Mouse (Mus musculus) kidney, postnatal 25 days (tissue): ENCODE measurements at regions not wholly inside any gene's neighbourhood (a gene's known extent, or its start where the extent isn't known, plus 50 kb on each side); places are given as distances from the start of the nearest gene placed in this dataset.

Experiments
- DNase-seq, 2 experiments: peaks; one replicate each; pipeline ENCODE4 v3.0.0; 2021; ENCODE audit warnings: mixed read lengths in 2 of 2

DNA sequence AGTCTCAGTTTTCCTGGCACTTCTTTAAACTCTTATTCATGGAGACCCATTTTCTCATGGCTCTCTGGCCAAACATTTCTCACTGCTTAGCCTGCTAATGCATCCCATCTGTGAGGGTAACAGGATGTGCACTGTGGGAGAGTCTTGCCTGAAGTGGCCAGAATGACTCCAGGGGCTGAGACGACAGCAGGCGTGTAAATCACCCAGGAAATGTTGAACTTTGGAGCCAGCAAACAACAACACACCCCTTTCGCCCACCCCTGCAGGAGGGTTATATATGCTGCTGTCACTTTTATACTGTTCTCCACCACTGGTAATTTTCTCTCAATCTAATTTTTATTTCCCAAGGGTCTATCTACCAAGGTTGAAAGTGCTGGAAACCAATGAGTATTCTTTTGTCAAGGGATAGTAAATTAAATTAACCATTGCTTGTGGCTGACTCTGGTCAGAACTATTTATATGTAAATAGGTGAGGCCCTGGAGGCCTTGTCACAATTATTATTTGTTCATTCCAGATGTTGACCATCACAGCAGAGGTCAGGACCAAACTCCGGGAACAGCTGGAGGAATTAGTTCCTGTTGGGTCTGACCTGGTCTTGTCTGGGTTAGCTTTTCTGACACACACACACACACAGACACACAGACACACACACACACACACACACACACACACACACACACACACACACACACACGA, 378.2 kb downstream of the Nucb2 start:
- peak in 1 of 2 experiments; percentile 6 for DNase-seq

DNA sequence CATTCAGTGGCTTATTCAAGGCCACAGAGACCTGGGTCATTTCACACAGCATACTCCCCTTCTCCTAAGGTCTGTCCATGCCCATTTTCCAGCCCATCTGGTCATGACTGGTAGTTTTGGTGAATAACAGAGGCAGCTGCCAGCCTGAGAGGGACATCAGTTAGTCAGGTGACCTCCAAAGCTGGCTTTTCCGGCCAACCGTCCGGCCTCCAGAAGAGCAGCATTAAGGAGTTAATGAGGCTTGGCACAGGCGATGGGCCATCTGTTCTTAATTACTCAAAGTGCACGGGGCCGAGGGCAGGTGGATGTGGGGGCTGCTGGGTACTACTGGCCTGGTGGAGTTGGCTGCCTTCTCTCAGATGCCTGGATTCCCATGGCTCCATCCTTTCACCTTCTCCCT, 389.7 kb downstream of the Nucb2 start:
- no peak for DNase-seq

DNA sequence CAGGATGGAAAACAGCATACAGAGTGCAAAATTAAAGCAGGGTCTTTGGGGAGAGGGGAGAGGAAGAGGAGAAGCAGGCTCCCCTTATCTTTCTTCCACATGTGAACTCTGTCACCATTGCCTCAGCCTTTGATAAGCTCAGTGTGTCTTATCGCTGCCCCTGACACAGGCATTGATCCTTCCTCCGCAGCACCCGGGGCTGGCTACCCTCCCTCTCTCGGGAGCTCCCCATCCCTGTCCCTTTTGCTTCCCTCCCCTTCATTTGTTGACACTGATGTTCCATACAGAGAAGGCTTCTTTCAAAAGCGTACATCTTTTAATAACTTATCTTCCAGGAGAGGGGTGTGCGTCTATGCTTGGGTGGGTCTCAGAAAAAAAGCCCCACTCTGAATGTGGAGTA, 411.6 kb downstream of the Nucb2 start:
- DNase-seq: no peak

DNA sequence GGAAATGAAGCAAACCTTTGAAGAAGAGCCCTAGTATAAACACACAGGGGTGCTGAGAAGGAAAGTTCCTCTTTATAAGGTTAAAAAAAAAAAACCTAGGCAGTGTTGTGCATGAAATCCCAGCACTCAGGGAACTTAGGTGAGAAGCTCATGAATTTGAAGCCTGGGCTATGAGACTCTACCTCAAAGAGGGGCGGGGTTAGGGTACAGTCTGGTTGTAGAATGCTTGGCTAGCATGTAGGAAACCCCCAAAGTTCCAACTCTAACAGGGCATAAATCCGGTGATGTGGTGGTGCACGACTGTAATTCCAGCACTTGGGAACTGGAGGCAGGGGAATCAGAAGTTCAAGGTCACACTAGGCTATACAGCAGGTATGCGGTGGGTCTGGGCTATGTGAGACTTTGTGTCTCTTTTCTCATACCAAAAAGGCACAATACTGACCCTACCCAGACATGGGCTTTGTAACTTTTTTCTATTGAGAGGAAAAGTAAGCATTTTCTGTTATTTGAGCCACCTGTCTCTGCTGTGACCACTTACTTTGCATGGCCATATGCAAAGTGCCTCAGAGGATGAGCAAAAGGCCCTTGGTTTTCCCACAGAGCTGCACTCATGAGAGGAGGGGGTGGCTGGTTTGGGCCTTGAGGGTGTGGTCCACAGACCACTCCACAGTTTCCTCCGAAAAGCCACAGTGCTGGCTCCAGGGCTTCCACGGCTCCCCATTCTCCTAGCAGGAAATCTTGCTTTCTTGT, 413.9 kb downstream of the Nucb2 start:
- no peak for DNase-seq

DNA sequence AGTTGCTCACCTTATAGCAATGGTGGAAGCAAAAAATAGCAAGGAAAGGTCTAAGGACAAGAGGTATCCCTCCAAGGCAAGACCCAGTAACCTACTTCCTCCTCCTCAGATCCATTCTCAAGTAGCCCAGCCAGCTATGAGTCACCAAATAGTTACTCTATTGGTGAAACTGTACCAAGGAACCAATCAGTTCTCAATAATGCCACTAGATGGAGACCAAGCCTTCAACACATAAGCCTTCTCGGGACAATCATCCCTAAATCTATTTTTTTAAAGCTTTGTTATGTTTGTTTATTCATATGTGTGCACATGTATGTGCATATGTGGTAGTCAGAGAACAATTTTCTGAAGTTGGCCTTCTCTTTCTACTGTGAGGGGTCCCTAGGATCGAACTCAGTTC, 434.3 kb upstream of the Xylt1 start:
- DNase-seq: no peak

DNA sequence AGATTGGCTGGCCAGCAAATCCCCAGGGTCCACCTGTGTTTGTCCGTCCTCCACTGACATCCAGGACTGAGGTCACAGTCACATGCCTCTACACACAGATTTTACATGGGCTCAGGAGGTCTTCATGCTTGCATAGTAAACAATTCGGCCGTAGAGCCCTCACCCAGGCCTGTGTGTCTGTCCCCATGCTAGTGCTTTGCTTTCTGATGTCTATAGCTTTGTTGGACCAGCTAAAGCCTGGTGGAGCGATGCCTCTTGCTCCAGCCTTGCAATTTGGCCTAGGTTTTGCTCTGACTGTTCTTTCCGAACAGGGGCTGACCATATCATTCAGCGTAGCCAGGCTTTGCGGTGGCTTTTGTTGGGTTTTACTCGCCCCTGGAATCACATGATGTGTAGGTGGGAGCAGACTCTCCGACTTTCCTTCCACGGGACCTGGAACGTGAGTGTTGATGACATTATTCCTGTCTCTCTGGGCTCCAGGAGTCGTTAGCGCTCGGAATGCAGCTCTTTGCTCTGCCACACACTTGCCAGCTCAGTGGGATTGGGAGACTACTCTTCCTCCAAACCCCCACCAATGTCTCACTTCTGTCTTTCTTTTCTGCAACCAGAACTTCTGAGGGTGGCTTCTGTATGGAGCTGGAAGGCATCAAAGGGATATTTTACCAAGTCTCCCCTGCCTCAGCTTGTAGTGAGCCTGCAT, 421.4 kb upstream of the Xylt1 start:
- no peak for DNase-seq

DNA sequence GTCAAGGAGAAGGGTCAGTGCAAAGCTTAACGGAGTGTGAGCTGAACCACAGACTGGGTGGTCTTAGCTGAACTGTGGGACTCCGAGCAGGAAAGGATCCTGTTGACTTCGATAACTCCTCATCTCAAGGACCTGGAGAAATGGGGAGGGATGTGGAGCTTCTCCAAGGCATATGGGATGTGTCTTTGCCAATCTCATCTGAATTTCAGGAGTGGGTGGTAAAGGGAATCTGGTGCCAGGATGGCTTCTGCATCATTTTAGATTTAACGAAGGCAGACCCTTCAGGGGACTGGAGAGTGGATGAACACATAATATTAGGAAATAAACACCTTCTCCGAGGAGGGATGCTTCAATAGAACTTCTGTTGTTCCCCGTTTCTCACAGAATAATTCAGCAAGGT, 416.9 kb upstream of the Xylt1 start:
- no peak for DNase-seq

DNA sequence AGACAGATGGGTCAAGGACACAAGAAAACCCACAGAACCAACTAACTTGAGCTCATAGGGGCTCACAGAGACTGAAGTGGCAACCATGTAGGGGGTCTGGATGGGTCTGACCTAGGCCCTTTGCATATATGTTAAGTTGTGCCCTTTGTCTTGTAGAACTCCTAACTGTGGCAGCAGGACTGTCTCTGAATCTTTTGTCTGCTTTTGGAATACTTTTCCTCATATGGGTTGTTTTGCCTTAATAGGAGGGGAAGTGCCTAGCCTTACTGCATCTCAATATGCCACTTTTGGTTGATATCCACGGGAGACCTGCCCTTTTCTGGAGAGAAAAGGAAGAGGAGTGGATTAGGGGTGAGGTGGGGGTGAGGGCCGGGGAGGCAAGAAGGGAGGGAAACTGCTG, 389.4 kb upstream of the Xylt1 start:
- DNase-seq: no peak

DNA sequence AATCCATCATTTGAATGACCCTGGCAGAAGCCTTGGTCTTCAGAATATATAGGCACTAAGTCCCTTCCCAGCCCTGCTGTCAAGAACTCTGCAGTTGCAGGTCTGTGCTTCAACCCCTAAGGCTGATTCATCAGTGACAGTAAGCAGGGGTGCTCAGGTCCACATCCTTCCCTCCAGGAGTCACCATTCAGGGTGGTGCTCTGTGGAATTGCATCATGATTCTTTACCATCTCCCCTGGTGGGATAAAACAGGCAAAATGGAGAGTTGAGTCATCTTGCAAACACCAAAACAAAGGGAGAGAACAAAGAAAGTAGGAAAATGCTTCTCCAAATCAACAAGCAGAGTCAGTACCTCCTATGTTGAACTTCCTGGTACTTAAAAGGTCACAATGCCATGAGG, 388.6 kb upstream of the Xylt1 start:
- no peak for DNase-seq

DNA sequence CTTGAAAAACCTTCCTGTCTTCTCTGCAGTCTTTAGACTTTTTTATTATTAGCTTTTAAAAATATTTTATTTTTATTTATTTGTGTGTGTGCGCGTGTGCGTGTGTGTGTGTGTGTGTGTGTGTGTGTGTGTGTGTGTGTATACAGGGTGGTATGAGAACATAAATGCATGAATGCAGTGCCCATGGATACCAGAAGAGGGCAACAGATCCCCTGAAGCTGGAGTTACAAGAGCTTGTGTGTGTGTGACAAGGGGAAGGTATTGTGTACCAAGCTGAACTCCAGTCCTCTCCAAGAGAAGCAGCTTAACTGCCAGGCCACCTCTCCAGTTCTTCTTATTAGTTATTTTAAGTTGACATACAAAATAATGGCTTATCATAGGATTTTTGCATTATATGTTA, 385.0 kb upstream of the Xylt1 start:
- no peak for DNase-seq

DNA sequence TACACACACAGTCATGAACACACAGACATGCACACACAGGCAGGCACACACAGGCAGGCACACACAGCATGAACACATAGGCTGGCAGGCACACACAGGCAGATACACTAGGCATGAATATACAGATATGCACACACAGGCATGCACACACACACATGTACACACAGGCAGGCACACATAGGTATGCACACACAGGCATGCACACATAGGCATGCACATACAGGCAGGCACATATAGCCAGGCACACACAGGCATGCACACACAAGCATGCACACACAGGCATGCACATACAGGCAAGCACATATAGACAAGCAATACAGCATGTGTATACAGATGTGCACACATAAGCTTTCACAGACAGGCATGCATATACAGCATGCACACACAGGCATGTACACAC, 377.6 kb upstream of the Xylt1 start:
- no peak for DNase-seq

DNA sequence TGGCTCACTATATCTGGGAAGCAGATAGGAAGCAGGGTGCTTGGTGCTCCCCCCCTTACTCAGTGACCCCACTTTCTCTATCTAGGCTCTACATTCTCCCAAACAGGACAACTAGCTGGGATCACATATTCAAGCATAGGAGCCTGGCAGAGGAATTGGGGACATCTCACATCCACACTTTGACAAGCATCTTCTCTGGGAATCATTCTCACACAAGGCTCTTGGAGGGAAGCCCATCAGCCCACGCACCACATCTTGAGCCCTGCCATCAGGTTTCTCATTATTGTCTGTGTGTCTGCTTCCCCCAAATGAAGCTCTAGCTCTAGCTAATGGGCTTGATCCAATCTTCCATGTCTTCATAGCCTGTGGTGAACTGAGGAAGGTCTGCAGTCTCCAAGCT, 362.4 kb upstream of the Xylt1 start:
- DNase-seq: no peak

DNA sequence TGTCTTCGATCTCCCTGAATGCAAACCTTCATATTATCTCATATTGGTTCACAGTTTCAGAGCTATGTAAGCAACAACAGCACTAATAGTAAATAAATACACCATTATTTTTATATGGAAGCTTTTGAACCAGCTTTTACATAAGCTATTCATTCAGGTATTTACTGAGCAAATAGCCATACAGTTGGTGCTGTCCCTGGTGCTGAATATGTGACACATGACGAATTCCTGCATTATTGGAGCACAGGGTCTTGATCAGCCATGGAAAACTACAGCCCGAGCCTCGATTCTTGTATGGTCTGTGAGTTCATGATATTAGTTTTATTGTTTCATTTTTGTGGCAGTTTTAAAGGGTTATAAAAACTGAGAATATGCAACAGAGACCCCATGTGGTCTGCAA, 359.1 kb upstream of the Xylt1 start:
- peak; percentile 50 to 72 for DNase-seq

DNA sequence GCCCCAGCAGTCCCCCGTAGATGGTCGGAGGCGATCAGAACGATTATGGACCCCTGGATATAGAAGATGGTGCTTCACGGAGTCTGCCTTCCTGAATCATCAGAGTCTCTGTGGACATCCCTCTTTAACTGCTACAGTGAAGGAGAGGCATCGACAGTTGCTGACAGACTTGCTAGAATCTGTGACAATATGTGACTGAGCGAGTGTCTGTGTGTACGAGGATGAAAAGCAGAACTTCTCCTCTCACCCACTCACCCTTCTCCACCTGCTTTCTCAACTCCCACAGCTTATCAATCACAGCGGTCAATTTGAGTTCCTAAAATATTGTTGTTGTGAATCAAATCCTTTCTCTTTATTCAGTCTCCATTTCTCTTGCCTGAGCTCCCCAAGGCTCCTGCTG, 335.9 kb upstream of the Xylt1 start:
- DNase-seq: no peak

DNA sequence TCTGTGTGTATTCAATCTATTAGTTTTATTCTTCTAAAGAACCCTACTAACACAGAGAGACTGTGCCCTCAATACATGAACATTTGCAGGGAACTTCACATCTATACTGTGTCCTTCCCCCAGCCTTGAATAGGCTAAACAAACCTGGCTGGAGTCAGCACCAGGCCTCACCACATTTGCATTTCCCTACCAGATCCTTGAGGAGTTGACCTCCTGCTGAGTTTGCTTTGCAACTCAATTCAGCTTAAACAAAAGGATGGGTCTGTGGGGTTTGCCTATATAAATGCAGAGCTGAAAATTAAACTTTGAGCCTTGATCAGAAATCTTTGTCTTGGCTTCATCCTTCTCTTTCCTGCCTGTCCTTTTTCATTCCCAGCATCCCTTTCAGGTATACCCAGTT, 331.5 kb upstream of the Xylt1 start:
- no peak for DNase-seq

DNA sequence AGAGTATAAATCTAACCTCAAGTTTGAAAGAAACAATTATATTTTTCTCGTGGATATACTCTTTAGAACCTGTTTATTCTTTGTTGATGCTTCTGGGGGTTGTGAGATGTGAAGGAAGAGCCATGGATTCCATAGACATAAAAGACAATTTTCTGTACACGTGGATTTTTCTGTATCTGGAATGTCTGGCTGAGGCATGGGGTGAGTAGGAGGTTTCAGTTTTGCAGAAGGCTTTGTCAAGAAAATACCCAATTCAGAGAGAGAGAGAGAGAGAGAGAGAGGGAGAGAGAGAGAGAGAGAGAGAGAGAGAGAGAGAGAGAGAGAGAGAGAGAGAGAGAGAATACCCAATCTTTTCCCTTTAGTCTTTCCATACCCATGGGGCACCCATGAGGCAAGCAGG, 315.0 kb upstream of the Xylt1 start:
- no peak for DNase-seq

DNA sequence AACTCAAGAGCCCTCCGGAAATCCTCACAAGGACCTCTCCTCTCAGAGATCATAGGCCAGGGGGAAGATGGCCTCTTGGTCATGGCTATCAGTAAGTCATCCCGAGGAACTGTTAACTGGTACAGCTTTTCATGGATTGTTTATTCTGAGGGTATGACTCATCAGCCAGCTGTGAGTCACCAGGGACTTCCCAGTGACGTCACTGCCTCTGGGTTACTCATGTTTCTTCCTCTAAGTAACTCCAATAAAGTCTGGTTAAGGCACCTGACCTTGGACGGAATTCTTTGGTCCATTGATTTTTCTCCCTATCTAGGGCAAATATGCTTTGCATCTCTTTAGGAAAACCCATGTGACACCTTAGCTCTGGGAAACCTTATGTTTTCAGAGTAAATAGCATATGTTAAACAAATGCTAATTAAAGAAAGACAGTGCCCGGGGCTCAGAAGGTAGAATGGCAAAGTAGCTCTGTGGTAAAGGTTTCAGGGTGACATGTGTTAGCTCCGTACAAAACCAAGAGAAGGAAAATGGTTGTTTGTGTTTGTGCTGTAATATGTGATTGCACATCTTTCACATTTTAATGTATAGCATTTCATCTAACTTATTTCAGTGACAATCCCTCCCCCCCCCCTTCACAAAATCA, 289.7 kb upstream of the Xylt1 start:
- DNase-seq: peak; percentile 25 to 35

DNA sequence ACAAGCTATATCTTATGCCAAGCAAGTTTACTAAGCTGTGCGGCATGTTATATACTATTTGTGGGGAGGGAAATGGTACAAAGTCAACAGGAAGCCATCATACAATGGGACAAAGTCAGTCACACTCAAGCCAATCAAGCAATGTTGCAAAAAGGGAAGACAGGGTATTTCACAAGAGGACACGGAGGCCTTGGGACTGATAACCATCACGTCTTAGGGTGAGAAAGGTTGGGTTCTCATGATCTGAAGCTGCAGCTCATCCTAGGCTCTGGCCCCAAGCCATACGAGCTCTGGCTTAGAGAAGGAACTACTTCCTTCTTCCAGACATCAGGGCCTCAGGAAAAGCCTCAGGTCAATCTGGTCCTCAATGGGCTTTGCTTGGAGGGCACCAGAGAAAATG, 287.9 kb upstream of the Xylt1 start:
- DNase-seq: no peak

DNA sequence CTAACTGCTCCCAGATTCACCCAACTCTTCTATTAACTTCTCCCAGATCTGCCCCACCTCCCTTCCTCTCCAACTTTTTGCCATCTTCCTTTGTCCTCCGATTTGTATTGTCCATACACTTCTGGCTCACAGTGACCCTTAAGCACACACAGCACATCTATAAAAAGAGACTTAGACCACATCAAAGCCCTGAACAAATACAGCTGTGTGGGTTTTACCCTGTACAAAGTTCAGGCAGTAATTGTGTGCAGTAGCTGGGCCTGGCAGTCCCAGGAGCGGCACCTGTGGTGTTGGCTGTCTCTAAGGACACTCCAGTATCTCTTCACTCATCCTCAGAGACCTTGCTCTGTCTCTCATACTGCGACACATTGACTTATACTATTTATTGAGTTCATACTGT, 283.2 kb upstream of the Xylt1 start:
- no peak for DNase-seq

DNA sequence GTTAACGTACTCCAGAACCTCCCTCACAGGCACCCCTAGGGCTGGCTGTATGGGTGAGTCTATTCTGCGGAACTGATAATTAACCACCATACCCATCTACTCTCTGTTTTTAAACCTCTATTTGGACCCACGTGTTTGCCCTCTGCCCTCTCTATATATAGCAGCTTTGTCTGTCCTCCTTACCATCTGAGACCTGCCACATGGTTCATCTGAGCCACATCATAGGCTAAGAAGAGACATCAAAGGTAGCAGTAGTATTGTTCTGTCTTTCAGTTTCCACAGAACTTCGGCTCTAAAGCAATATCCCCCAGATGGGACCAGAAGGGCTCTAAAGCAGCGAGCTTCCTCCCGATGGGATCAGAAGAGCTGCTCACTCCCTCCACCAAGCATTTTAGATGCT, 281.7 kb upstream of the Xylt1 start:
- no peak for DNase-seq

DNA sequence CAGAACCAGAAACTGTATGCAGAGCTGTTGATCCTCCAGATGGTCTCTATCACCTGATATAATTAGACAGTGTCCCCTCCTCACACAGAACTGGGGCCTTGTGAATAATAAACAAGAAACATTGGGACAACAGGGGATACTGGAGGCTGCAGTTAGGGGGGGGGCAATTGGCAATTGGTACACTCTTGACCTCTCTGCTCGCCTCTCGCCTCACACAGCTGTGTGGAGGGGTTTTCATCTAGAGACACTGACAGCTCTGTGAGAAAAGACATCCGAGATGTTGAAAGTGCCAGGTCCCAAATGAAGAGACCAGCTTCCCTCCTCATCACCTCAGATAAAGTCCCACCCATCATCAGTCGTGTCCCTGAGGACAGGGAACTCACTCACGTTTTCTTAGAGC, 277.7 kb upstream of the Xylt1 start:
- no peak for DNase-seq

DNA sequence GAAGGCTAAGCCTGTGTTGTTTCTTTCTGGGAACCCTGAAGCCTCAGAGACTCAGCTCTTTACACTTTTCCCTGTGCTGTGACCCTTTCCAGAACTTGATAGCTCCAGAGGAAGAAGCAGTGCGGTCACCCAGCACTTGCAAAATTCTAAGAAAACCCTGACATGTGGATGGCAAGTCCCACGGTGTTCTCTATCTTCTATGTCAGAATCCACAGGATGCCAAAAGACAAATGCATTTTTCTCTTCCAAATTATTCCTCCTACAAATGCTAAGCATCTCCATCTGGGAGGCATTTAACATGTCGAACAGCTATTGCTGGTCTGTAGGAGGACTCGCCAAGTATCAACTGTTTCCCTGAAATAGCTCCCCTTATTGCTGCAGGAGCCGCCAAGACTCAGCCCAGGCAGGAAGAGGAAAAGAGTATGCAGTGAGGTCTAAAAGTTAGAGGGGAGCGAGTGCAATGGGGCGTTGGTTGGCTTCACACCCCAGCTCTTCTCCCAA, 274.0 kb upstream of the Xylt1 start:
- no peak for DNase-seq

DNA sequence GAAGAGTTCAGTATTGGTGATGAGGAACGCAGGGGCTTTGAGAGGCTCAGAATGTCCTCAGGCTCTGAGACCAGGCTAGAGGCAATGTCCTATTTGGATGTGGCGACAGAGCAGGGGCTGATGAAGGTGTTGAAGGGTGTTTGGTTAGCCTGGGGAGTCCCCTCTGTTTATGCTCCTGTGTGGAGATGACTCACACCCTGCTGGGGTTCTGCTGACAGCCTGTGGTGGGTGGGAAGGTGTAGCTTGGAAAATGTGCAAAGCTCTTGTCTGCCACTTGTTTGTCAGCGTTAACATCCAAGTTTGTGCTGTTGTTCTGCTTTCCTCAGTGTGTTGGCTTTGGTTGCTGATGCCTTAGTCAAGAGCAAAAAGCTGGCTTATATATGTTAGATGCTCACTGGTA, 272.4 kb upstream of the Xylt1 start:
- DNase-seq: no peak

DNA sequence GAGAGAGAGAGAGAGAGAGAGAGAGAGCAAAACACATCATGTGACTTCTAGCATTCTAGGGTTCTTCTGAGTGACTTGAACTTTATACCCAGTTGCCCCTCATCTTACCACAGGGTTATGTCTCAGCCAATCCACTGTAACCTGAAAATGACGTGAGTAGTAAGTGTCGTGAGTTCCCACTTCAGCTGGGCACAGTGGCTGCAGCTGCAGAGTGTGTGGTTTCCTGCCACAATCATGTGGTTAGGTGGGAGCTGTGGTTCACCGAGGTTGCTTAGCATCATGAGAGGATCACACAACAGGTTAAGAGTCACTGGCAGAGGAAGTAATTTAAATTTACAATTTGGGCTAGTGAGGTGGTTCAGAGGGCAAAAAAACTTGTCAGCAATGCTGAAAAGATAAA, 253.1 kb upstream of the Xylt1 start:
- no peak for DNase-seq
